Mouse (Mus musculus): ENCODE measurements around the gene Nek3. TPM values are rescaled to one million over a fixed set of nuclear protein-coding genes. Genes with fewer than 3 reads are reported as not detected.

Gene Nek3
- polyA plus RNA-seq, 1 experiment from 2014 or later: 0.96 TPM

GRCm38 (mm10) chr8:22169167-22169566 is 2.9 kb upstream of the Nek3 start:
- ATAC-seq (no peak), DNase-seq (no peak)
- Histone ChIP-seq H3K4me2 (ENCODE audit: low read depth, low read length) (no peak overlapping the region), H3K9ac (replicated peaks) (no peak overlapping the region), H3K4me1 (ENCODE audit: insufficient read depth) (peaks cover 7% of the 10 kb centered on the region), H3K4me3 (ENCODE audit: low read depth, low read length) (no peak overlapping the region), H3K27me3 (ENCODE audit: insufficient read depth, low read length) (no peaks in the 10 kb centered on the region), H3K27ac (ENCODE audit: low read depth) (no peak overlapping the region), H3K36me3 (replicated peaks; ENCODE audit: insufficient read depth, low read length) (peaks cover 17% of the 10 kb centered on the region), H3K9me3 (ENCODE audit: low read length) (no peaks in the 10 kb centered on the region)
- TF ChIP-seq CTCF (IDR thresholded peaks at IDR 0.05; ENCODE audit: low read depth) (no peak), EP300 (IDR thresholded peaks at IDR 0.05; ENCODE audit: low read depth) (no peak)
- WGBS (ENCODE audit: insufficient replicate concordance): 93% methylated on average over 5 of the region's 5 CpGs

DNA sequence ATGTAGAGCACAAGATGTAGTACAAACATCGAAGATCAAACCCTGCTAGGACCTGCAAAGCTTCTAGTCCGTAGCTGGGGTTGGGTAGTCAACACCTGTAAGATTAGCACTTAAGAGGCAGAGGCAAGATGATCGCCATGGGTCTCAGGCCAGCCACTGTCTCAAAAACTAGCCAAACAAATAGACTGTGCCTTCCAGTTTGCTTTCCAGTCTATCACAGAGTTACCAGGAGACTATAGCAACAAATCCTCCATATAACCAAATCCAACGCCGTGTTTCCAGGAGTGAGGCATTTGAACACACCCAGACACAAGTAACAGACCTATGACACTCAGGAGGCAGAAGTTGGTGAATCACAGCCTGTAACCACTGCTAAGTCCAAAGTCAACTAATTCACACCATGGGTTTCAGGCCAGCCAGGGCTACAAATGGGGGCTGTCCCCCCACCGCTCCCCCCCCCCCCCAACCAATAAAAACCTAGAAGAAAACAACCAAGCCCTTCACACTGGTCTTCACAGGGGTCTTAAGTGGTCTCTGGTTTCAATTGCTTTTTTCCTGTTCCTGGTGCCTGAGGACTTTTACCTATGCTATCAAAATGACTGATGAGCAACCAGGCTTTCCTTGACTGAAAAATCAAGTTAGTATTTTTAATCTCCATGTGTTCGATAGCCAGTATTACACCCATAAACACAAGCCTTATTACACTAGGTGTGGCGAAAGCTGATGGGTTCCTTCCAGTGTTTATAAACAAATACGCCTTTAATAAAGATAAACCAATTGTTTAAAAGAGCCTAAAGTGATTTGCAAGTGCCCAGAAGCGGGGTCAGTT is 770 bp downstream of the Nek3 start:
- peaks cover 7% of the 10 kb centered on the region for H3K4me1 ChIP-seq (ENCODE audit: insufficient read depth)
- no peaks in the 10 kb centered on the region for H3K27me3 ChIP-seq (ENCODE audit: insufficient read depth, low read length)
- H3K4me3 ChIP-seq (ENCODE audit: low read depth, low read length): peak overlapping the region; percentile 66
- WGBS (ENCODE audit: insufficient replicate concordance): 52% methylated on average over 10 of the region's 10 CpGs
- H3K36me3 ChIP-seq (replicated peaks; ENCODE audit: insufficient read depth, low read length): peaks cover 13% of the 10 kb centered on the region
- peak overlapping the region; percentile 78 for H3K4me2 ChIP-seq (ENCODE audit: low read depth, low read length)
- no peaks in the 10 kb centered on the region for H3K9me3 ChIP-seq (ENCODE audit: low read length)
- H3K9ac ChIP-seq (replicated peaks): peak overlapping the region; percentile 61
- TF ChIP-seq EP300 (IDR thresholded peaks at IDR 0.05; ENCODE audit: low read depth): no peak
- TF ChIP-seq CTCF (IDR thresholded peaks at IDR 0.05; ENCODE audit: low read depth): no peak
- H3K27ac ChIP-seq (ENCODE audit: low read depth): peak overlapping the region; percentile 52
- ATAC-seq: peak; percentile 40
- no peak for DNase-seq

GRCm38 (mm10) chr8:22164431-22164830 is 1.8 kb downstream of the Nek3 start:
- H3K36me3 ChIP-seq (replicated peaks; ENCODE audit: insufficient read depth, low read length): peaks cover 10% of the 10 kb centered on the region
- H3K4me3 ChIP-seq (ENCODE audit: low read depth, low read length): no peak overlapping the region
- H3K9ac ChIP-seq (replicated peaks): no peak overlapping the region
- DNase-seq (no peak), ATAC-seq (no peak)
- no peak overlapping the region for H3K4me2 ChIP-seq (ENCODE audit: low read depth, low read length)
- H3K27ac ChIP-seq (ENCODE audit: low read depth): no peak overlapping the region
- TF ChIP-seq EP300 (IDR thresholded peaks at IDR 0.05; ENCODE audit: low read depth) (no peak), CTCF (IDR thresholded peaks at IDR 0.05; ENCODE audit: low read depth) (no peak)
- 85% methylated on average over 10 of the region's 10 CpGs for WGBS (ENCODE audit: insufficient replicate concordance)
- H3K27me3 ChIP-seq (ENCODE audit: insufficient read depth, low read length): no peaks in the 10 kb centered on the region
- H3K9me3 ChIP-seq (ENCODE audit: low read length): no peaks in the 10 kb centered on the region
- peaks cover 7% of the 10 kb centered on the region for H3K4me1 ChIP-seq (ENCODE audit: insufficient read depth)

DNA sequence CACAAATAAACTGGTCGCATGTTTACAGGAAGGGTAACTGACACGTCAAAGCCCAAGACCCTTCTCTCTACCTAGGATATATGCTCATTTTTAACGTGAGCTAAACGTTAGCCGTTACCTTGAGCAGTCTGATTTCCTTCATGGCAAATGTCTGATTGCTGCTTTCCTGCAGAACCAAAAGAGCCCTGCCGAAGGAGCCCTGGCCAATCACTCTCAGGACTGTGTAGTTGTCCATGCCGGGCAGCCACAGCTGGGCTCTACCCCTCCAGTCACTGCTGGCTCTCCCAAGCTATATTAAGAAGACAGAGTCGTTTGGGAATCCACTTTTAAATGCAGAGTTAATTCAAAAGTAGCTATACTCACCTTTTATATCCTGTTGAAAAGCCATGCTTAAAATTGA is 4.0 kb downstream of the Nek3 start:
- Histone ChIP-seq H3K4me1 (ENCODE audit: insufficient read depth) (peaks cover 7% of the 10 kb centered on the region), H3K4me3 (ENCODE audit: low read depth, low read length) (no peak overlapping the region)
- TF ChIP-seq EP300 (IDR thresholded peaks at IDR 0.05; ENCODE audit: low read depth) (no peak), CTCF (IDR thresholded peaks at IDR 0.05; ENCODE audit: low read depth) (no peak)

DNA sequence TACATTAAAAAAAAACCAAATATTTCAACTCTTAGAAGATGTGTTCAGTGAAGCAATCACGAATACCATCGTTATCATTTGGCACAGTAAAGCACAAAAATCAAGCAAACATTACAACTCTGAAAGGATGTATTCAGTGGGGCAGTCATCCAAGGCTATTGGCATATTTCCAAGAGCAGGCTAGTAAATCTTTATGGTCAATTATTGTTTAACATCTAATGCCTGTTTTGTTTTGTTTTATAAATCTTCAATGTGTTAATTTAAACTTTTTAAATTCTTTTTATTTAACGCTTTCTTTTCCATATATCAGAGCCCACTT is 15.9 kb downstream of the Nek3 start:
- Histone ChIP-seq H3K27me3 (ENCODE audit: insufficient read depth, low read length) (no peaks in the 10 kb centered on the region), H3K27ac (ENCODE audit: low read depth) (peak overlapping the region; percentile 60; the same call in 1 of the 2 replicates), H3K36me3 (replicated peaks; ENCODE audit: insufficient read depth, low read length) (no peaks in the 10 kb centered on the region), H3K4me3 (ENCODE audit: low read depth, low read length) (no peak overlapping the region), H3K9me3 (ENCODE audit: low read length) (no peaks in the 10 kb centered on the region), H3K4me2 (ENCODE audit: low read depth, low read length) (no peak overlapping the region), H3K4me1 (ENCODE audit: insufficient read depth) (no peaks in the 10 kb centered on the region), H3K9ac (replicated peaks) (no peak overlapping the region)
- ATAC-seq (no peak), DNase-seq (no peak)
- no peak for TF ChIP-seq CTCF (IDR thresholded peaks at IDR 0.05; ENCODE audit: low read depth)
- no peak for TF ChIP-seq EP300 (IDR thresholded peaks at IDR 0.05; ENCODE audit: low read depth)
- 57% methylated on average over 3 of the region's 3 CpGs for WGBS (ENCODE audit: insufficient replicate concordance)

More for the DNA sequence above, 4.0 kb downstream of the Nek3 start:
- H3K9ac ChIP-seq (replicated peaks): no peak overlapping the region
- H3K9me3 ChIP-seq (ENCODE audit: low read length): no peaks in the 10 kb centered on the region
- H3K27ac ChIP-seq (ENCODE audit: low read depth): no peak overlapping the region
- ATAC-seq (no peak), DNase-seq (no peak)
- no peak overlapping the region for H3K4me2 ChIP-seq (ENCODE audit: low read depth, low read length)
- no peaks in the 10 kb centered on the region for H3K27me3 ChIP-seq (ENCODE audit: insufficient read depth, low read length)
- 86% methylated on average over 8 of the region's 8 CpGs for WGBS (ENCODE audit: insufficient replicate concordance)
- H3K36me3 ChIP-seq (replicated peaks; ENCODE audit: insufficient read depth, low read length): no peaks in the 10 kb centered on the region

GRCm38 (mm10) chr8:22149643-22150344 is 16.4 kb downstream of the Nek3 start:
- H3K27ac ChIP-seq (ENCODE audit: low read depth): peak overlapping the region; percentile 60; the same call in 1 of the 2 replicates
- H3K4me1 ChIP-seq (ENCODE audit: insufficient read depth): no peaks in the 10 kb centered on the region
- no peak overlapping the region for H3K4me3 ChIP-seq (ENCODE audit: low read depth, low read length)
- no peaks in the 10 kb centered on the region for H3K27me3 ChIP-seq (ENCODE audit: insufficient read depth, low read length)
- H3K9me3 ChIP-seq (ENCODE audit: low read length): no peaks in the 10 kb centered on the region
- no peak for TF ChIP-seq EP300 (IDR thresholded peaks at IDR 0.05; ENCODE audit: low read depth)
- TF ChIP-seq CTCF (IDR thresholded peaks at IDR 0.05; ENCODE audit: low read depth): no peak
- H3K36me3 ChIP-seq (replicated peaks; ENCODE audit: insufficient read depth, low read length): no peaks in the 10 kb centered on the region
- H3K4me2 ChIP-seq (ENCODE audit: low read depth, low read length): peak overlapping the region; percentile 11; the same call in 1 of the 2 replicates
- H3K9ac ChIP-seq (replicated peaks): no peak overlapping the region
- WGBS (ENCODE audit: insufficient replicate concordance): 77% methylated on average over 11 of the region's 11 CpGs
- peak; percentile 68 for ATAC-seq
- no peak for DNase-seq
